Mouse (Mus musculus) c-Kit-positive CD71-positive TER-119-positive erythroid progenitor cells, embryonic 14.5 days (primary cell): Measurements from ENCODE around the gene Nmral1.
"Not testable (repeated sequence)": the region's sequence is repeated elsewhere in the genome, so short reads cannot be mapped to it uniquely, and the experiment has no call there.

Source experiments
- DNase-seq: peaks from one replicate; pipeline ENCODE4 v3.0.0-alpha.2; 2013; ENCODE audit warnings: low spot score

Gene Nmral1

DNA sequence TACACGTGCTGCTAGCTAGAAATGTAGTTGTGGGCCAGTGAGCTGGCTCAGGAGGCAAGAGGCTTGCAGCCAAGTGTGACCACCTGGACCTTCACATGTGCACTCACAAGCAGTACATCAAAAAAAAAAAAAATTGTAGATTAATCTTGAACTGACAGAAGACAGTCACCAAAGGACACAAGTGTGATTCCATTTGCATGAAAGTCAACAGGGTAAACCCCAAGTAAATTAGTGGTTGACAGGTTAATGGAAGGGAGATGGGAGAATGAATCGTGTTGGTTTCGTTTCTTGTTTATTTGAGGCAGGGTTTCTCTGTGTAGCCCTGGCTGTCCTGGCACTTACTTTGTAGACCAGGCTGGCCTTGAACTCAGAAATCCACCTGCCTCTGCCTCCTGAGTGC is 1.3 kb downstream of the Nmral1 start:
- no peak for DNase-seq

DNA sequence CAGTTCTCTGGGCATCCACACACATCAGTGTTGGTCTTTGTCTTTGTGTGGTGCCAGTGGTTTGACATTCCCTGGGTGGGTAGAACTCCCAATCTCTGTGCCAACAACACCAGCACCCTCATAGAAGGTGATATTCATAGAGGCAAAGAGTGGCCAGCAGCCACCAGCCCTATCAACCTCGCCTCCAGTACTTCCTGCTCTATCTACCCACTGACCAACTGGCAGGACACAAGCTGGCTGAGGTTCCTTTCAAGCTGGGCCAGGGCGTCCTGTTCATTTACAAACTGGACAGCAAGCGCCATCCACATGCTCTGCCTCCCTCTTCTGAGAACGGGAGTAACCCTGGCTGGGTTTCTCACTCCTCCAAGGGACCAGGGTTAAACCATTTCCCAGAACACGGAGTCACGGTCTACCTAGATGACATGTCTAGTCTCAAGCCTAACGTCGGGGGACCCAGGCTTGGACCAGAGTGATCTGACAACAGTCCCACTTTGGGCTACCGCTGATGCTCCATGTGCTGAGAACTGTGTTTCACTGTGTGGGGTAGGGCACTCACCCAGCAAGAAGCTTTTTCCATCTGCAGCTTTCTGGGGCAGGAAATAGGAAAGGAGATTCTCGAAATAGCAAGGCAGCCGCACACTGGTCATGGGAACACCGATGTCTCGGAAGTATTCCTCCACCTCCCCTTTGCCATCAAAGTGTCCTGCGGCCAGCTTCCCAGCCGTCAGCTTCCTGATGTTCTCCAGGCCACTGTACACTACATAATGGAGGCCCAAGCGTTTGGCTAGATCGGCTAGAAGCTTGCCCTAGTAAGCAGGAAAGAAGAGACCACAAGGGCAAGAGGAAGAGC is 5.1 kb downstream of the Nmral1 start:
- DNase-seq: no peak

DNA sequence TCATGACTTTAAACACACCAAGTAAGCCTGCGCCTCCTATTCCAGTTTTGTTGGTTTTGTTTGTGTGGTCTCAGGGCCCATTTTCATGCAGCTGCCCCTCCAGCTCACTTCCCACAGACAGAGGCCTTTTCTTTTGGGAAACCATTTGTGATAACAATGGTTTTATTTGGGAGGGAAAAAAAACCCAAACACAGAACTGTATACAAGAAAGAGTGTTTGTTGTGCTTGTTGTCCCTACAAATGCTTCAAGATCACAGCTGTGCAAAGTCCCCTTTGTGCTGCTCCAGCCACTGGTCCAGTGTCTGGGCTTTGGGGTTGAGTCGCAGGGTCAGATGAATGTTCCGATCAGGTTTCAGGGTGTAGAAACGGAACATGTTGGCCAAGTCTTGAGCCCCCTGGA is 8.0 kb downstream of the Nmral1 start:
- no peak for DNase-seq

DNA sequence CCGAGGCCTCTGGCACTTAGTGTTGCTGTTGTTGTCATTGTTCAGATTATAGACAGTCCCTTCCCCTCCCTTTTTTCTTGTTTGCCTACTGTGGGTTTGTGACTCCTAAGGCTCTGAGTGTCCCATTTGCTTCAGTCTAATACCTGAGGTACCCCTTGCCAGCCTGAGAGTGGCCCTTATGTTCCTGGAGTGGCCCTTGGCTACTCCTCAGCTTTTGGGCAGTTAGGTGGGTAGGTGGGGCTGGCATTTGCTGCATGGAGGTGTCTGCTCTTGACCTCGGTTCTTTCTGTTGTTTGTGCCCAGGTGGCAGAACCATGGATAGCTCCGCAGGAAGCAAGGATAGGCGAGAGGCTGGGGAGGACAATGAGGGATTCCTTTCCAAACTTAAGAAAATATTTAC is 13.6 kb downstream of the Nmral1 start:
- DNase-seq: no peak

DNA sequence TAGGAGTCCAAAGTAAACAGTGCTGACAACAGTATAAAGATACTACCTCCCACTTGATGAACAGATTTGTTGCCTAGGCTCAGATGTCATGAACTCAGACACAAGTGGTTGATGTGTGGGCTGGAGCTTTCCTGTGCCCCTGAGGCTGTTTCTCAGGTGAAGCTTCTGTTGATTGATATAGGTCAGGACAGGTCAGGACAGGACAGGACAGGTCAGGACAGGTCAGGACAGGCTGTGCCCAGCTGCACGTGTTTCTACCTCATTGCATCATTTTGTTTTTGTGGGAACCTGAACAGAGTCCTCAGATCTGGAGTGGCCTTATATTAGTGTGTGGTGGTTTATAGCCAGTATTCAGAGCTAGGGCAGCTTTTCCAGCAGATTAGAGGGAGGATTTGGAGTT is 16.5 kb downstream of the Nmral1 start:
- no peak for DNase-seq

DNA sequence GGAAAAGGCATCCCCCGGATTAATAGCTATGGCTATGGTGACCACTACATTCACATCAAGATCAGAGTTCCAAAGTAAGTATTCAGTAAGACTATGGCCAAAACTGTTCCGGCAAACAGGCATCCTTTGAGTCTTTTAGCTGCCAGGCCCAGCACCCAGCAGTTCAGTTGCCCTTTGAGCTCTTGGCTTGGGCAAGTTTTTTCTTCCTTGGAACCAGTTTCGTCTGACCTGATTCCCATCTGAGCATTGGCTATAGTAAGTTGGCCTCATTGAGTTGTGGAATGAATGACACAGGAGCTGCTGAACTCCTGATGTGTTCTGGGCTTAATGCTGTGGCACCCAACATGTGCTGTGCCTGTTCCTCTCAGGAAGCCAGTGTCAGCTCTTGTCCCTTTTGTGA is 17.9 kb downstream of the Nmral1 start:
- no peak for DNase-seq

DNA sequence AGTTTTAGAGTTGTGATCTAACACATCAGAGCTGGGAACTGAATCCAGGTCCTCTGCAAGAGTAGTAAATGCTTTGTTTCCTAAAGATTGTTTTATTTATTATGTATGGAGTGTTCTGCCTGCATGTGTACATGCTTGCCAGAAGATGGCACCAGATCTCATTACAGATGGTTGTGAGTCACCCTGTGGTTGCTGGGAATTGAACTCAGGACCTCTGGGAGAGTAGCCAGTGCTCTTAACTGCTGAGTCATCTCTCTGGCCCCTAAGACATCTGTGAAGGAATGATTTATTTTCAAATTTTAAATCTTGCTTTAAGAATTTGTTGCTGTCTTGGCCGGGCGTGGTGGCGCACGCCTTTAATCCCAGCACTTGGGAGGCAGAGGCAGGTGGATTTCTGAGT is 29.8 kb downstream of the Nmral1 start:
- DNase-seq: not testable (repeated sequence)

DNA sequence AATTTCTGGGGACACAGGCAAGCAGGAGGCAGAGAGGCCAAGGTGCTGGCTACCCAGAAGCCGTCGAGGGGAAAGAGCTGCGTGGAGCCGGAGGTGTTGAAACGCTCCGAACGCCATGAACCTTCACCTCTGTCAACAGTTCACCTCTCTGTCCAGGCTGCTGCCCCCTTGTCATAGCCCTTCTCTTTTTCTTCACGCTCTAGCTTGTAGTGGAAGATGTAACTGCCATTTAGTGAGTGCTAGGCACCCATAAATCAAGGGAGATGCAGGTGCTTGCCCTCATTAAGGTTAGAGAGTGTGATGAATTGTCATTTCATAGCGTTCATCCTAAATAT is 34.7 kb downstream of the Nmral1 start:
- DNase-seq: peak; percentile 51

DNA sequence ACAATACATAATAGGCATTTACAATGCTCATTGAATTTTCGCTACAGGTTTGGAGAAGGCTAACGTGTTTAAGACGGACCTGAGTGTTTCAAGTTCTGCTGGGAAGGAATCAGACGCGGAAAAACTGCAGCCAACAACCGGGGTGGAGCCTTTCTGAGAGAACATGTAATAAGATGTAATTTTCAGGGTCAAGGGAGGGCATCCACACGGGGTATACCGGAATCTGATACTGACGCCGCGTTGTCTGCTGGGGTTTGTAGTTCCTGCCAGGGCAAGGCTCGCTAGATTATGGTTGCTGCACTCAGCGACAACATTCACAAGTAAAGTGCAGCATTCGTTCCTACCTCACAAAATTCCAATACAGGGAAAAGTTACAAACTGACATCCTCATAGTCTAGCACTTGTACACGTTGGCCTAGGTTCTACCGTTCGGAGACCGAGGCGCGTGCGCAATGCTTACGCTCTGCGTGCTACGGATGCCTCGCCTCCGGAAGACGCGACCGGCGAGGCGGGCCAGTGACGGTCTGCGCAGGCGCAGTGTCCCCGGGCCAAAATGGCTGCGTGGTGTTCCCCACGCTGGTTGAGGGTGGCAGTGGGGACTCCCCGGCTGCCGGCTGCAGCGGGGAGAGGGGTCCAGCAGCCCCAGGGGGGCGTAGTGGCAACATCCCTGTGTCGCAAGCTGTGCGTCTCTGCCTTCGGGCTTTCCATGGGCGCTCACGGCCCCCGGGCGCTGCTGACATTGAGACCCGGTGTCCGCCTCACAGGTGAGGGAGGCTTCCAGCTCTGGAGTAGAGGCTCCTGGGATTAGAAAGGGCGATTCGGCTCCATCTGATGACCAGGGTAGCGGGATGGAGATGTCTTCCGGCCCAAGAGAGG is 35.3 kb downstream of the Nmral1 start:
- peak; percentile 94 for DNase-seq

DNA sequence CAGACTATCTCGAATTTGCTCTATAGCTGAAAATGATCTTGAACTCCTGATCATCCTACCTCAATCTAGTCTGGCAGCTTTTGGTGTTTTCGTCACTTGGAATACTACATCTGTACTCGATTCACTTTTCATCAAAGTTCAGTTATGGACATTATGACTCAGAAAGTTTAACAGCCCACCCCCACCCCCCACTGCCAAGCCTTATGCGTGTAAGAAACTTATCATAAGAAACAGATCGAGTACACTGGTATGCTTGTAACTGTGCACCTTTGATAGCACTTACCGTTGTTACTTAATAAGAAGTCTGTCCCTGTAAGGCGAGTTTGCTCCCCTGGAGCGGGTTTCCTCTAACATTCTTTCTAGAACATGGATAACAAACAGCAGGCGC is 36.0 kb downstream of the Nmral1 start:
- peak; percentile 68 for DNase-seq

DNA sequence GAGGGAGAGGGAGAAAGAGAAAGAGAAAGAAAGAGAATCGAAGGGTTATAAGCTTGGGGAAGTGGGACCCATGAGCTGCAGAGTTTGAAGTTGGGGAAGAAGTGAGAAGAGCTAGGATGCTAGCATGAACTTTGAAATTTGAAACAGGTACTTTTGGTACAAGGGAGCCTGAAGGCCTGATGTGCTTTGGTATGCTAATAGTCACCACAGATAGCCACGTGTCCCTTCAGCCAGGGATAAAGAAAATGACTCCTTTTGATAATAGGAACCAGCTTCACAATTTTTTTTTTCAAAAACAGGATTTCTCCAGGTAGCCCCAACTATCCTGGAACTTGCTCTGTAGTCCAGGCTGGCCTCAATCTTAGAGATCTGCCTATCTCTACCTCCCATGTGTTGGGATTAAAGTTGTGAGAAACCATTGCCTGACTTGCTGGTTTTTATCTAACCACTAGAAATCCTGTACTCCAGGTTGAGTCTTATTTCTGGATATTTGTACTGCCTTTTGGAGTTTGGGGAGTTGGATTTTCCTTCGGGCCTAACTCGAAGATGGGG is 36.5 kb downstream of the Nmral1 start:
- no peak for DNase-seq

DNA sequence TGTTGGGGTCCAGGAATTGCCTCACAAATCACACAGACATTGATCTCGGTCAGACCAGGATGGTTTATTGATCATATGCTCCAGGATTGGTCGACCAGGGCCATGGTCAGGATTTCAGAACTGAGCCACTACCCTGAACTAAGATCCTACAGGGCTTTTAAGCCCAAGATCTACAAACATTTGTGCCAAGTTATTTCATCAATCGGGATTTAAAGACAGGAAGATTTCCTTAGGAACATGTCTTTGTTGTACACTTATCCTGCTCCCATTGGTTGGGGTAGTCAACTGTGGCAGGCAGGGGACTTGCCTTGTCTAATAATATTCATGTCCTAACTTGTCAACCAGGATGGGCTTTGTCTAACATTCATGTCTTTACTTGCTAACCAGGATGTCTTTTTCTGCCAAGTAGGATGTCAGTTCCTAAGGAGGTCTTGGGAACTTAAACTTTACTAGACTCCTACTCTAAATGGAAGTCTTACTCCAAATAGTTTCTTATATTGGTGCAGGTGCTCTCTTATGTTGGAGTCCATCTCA is 38.2 kb downstream of the Nmral1 start:
- not testable (repeated sequence) for DNase-seq

DNA sequence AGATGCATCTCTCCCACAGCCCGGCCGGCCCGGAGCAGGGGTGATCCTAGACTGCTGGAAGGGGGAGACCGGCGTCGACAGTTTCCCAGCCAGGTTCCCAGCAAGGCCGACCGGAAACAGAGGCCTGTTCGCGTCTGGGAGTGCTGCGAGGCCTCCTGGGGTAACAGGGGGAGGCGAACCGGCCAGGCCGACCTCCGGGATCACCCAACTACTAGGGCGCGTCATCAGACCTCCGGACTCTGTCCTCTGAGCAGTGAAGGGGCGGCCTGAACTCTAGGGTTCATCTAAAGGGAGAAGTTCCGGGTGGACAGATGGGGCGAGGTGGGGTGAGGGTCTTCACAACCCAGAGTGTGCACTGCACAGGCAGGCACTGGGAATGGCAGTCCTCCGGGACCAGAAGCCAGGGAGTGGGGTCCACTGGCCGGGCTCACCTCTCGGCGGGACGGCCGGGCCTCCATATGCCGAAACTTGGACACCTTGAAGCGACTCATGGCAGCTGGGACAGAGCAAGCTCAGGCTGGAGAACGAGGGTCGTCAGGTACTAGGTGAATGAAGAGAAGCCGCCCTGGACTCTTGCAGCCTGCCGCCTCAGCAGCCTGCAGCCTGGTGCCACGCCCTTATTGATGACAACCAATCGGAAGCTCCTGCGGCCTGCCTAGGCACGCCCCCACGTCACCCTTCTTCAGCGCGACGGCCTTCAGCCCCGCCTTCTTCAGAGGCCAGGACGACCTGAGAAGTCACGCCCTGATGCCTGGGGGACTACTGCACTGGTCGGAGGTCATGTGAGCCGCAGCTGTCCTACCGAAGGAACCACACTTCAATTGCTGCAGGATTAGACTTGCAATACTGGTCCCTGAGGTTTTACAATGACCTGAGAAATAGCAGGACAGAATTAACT is 39.8 kb downstream of the Nmral1 start, which contains the start of gene Coro7:
Coro7 (minus strand) TSS at position 657 of the 898 bp plus-strand sequence.
- peak; percentile 93 for DNase-seq

DNA sequence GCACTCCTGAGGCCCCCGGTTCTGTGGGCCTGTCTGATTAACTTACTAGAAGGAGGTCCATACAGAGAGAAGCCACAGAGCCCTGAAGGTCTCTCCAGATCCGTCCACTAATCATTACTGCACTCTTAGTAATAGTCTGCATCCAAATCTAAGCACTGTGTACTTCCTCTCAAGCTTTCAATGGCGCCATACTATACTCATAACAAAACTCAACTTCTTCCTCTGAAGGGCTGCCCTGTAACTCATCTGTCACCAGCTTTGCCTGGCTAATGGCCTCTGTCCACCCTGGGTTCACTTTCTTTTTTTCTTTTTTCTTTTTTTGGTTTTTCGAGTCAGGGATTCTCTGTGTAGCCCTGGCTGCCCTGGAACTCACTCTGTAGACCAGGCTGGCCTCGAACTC is 41.1 kb downstream of the Nmral1 start:
- no peak for DNase-seq

DNA sequence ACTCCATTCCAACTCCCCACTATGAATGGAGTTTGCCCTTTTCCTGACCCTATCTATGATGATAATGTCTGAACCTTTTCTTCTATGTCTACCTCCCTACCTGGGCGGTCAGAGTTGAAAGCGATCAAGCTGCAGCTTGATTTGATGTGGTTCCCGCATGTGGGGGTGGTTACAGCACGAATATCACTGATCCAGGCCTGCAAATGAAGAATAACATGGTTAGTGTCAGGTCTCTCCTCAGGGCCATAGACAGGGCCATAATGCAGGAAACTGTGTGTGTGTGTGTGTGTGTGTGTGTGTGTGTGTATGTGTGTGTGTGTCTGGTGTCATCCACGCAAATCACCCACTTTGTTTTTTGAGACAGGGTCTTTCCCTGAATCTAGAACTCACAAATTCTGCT is 42.3 kb downstream of the Nmral1 start:
- DNase-seq: no peak

DNA sequence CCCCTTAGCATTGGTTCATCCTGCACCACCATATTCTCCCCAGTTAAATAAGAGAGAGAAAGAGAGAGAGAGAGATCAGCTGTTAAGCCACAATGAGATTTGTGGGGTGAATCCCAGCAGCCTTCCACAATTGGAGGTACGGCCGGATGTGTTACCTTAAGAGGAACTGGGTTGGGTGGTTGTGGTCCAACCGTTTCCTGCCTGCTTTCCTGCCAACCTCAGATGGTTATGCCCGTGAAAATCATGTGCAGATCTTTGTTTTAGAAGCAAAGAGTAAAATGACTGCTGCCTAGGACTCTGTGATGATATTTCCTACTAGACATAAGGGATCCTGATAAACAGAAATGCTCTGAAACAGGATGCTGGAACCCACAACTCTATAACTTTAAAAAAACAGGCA is 45.1 kb downstream of the Nmral1 start:
- no peak for DNase-seq

DNA sequence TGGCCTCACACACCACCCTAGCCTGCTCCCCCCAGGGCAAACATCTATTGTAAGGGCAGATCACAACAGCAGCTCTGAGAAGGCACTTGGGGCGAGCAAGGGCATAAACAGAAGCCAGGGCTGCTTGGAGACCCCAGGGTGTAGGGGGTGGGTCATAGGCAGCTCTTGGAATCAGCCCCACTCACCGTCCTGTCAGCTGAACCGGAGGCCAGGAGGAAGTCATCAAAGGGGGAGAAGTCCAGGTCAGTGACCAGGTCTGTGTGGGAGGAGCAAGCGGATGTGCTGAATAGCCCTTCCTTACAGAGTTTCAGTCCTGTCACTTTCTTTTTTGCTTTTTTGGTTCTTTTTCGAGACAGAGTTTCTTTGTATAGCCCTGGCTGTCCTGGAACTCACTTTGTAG is 48.8 kb downstream of the Nmral1 start:
- no peak for DNase-seq

DNA sequence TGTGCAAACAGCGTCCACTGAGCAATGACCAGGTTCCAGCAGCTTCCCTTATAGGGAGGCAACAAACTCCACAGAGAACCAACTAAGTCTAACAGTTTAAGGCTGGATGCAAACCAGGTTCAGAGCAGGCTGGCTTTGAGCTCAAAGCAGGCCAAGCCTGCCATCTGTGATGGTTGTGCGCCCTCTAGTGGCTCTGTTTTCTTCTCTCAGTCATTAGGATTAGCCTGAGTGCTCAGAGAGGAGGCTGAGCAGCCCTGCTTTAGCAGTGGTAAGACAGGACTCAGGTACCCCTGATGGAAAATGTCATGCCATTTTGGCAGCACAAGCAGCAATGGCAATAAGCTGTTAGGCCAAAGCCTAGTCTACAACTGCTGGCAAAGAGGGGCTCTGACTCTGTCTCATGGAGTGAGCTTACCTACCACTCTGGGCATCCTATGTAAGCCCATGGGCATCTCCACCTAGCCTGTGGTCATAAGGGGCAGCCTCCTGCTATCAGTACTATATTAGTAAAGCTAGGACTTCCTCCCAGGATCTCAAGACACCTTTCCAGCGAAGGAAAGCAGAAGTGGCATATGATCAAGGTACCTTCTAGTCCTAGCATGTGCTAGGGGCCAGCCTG is 51.9 kb downstream of the Nmral1 start:
- peak; percentile 83 for DNase-seq

DNA sequence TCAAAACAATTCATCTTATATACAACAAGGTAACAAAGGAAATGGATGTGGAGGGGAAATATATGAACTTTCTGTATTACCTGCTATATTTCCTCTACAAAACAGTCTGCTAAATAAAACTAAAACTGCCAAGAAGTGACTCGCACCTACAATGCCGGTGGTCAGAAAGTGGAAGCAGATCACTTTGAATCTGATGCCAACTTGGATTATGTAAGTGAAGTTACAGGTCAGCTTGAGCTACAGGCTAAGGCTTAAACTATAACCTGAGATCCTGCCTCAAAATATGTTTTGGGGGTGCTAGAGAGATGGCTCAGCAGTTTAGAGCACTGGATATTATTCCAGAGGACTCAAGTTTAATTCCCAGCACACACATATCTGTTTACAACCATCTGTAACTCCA is 53.4 kb downstream of the Nmral1 start:
- no peak for DNase-seq

DNA sequence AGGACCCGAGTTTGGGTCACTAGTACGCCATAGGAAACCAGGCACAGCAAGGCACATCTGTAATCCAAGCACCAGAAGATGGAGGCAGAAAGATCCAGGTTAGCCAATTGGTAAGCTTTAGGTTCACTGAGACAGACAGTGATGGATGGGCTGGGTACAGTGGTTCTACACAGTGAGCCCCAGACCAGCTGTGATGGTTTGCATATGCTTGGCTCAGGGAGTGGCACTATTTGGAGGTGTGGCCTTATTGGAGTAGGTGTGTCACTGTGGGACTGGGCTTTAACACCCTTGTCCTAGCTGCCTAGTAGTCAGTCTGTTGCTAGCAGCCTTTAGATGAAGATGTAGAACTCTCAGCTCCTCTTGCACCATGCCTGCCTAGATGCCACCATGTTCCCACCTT is 55.4 kb downstream of the Nmral1 start:
- DNase-seq: no peak

DNA sequence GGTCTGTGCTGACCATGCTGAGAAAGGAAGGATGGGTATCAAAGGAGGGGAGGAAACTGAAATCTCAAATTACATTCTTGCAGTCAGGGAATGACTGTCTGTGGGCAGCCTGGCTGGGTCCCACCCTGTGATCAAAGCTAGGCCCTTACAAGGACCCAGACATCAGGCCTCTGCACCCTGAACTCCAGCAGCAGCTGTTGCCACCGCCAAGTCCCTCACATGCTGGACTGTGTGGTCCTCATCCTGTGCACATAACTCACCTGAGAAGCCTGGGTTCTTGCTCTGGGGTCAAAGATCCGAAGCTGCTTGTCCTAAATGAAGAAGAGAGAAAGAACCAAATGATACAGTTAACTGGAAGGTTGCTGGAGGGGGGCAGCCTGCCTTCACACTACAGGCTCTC is 57.6 kb downstream of the Nmral1 start:
- no peak for DNase-seq
